Mouse (Mus musculus): Measurements from ENCODE around the gene Mymx.

Gene Mymx

DNA sequence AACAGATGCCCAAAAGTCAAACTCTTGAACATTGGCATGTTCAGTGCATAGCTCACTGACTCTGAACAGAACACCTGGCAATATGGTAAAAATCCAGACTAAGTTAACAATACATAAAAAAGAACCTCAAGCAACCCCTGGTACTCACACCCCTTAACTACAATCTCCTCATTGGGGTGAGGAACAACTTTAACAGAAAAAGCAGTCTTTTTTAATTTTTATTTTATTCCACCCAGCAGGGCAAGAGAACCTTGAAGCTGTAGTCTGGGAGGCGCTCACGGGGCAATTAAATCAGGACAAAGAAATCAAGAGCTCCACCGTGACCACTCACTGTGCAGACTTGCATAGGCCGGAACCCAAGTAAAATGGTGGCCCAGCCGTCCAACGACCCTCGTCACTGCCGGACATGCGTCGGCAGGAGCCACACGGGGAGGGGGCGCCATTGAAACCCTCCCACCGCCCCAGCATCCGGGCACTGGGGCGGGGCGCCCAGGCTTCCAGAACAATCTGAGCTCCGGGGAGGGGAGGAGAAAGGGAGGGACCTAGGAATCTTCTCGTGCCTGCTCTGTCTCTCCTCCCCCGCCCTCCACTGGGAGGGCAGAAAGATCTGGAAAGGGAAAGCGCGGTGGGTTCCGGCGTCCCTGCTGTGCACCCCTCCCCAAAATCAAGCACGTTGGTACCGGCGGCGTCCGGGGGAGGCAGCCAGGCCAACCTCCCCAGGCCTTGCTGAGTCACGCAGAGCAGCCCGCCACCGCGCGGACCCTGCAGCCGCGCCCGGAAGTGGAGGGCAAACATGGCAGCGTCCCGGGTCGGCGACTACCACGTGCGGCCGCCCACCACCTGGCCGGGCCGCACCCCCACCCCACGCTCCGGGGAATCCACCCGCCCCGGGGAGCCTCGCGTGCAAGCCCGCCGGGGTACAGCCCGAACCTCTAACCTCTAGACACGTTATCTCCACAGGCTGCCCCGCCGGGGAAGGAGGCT lies 29.5 kb downstream of the Mymx start:
- peak; percentile 32 for ATAC-seq (ENCODE audit: low TSS enrichment)

DNA sequence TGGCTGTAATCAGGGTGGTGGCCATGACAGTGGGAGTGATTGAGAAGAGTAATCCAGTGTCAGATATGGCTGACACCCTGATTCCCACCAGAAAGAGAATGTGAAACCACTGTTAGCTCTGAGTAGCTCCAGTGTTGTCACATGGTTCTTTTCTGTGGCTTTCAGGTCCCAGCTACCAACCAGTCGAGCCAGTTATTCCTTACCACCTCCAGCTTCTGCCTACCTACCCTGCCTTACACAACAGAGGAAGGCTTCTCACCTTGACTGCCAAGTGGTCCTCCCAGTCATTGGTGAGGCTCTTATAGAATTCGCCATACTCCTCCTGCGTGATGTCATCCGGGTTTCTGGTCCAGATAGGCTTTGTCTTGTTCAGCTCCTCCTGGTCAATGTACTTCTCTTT lies 31.9 kb downstream of the Mymx start:
- ATAC-seq (ENCODE audit: low TSS enrichment) = no peak

DNA sequence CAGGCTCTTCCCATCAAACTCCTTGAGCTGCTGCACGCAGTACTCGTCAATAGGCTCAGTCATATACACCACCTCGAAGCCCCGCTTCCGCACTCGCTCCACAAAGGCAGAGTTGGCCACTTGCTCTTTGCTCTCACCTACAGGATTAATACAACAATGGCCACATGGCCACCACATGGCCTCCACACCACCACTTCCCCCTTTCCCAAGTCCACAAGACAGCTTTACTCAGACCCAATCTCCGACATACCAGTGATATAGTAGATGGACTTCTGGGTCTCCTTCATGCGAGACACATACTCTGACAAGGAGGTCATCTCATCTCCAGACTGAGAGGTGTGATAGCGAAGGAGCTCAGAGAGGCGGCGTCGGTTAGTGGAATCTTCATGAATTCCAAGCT lies 32.9 kb downstream of the Mymx start:
- no peak for ATAC-seq (ENCODE audit: low TSS enrichment)

DNA sequence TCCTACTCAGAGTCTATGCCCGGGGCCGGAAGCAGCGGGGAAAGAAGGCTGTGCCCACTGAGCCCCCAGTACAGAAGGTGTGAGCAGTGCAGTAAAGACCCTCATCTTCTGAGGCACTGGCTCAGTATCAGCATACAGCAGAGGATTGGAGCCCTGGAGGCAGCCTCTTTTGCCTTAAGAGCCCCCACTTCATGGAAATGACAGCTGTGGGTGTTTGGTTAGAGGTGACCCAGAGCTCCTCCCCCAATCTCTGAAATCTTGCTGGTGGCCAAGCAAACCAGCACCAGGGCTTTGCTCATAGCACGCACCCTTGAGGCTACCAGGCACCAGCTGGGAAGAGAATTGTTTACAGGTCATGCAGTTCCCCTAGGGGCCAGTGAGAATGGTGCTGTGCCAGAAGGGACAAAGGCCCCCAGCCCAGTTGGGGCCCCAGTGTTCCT lies 34.7 kb downstream of the Mymx start:
- no peak for ATAC-seq (ENCODE audit: low TSS enrichment)

- ATAC-seq (ENCODE audit: low TSS enrichment) = peak; percentile 5; the same call in 1 of the 2 replicates
Measured at GRCm38 (mm10) chr17:45566360-45567161, 35.3 kb downstream of the Mymx start.

- no peak for ATAC-seq (ENCODE audit: low TSS enrichment)
Measured at GRCm38 (mm10) chr17:45566031-45566359, 35.9 kb downstream of the Mymx start.

DNA sequence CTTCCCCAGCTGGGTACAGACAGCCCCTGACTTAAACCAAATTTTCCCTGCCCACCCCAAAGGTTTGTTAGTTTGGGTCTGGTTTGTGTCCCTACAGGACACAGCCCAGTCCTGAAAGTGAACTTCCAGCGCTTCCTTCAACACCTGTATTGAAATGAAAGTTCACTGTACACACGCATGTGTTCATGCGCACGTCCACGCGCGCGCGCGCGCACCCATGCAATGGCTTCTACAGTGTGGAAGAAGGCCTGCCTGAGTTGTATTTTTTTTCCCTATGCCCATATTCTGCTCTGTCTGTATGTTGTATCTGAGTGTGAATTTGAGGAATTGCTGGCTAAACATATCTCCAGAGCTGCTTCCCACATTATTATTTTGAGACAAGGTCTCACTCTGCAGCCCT lies 36.8 kb downstream of the Mymx start:
- ATAC-seq (ENCODE audit: low TSS enrichment) = no peak

DNA sequence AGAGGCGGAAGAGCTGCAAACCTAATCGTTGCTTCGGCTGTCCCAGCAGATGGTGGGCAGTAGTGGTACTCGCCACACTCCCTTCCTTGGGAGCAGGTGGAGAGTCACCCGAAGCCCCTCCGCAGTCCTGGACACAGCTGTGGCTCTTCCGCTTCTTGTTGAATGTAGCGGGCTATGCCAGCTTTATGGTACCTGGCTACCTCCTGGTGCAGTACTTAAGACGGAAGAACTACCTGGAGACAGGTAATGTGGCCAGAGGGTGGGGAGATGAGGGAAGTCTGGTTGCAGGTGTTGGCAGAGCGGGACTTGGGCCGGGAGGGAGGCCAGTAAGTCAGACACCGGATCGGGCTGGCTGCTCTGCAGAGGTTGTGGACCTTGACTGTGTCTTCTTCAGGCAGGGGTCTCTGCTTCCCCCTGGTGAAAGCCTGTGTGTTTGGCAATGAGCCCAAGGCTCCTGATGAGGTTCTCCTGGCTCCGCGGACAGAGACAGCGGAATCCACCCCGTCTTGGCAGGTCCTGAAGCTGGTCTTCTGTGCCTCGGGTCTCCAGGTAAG lies 37.3 kb downstream of the Mymx start:
- ATAC-seq (ENCODE audit: low TSS enrichment) = no peak

GRCm38 (mm10) chr17:45563655-45564530 lies 38.0 kb downstream of the Mymx start, which contains the start of gene Slc35b2:
Slc35b2 (plus strand) TSS chr17:45563874.
- peak; percentile 83 for ATAC-seq (ENCODE audit: low TSS enrichment)

DNA sequence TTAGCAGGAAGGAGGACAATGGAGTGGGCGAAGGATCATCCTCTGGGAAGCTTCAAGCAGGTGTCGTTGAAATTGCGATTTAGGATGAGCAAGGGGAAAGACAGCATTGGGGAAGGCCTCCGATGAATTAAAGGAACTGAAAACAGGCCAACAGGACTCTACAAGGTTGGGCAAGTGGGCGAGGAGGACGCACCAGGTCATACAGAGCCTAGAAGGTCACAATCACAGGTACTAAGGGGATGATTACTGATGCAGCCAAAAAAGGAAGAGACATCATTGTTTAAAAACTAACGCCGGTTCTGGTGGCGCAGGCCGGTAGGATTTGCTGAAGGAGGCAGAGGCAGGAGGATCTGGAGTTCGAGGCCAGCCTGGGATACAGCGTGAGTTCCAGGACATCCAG lies 38.7 kb downstream of the Mymx start:
- no peak for ATAC-seq (ENCODE audit: low TSS enrichment)

DNA sequence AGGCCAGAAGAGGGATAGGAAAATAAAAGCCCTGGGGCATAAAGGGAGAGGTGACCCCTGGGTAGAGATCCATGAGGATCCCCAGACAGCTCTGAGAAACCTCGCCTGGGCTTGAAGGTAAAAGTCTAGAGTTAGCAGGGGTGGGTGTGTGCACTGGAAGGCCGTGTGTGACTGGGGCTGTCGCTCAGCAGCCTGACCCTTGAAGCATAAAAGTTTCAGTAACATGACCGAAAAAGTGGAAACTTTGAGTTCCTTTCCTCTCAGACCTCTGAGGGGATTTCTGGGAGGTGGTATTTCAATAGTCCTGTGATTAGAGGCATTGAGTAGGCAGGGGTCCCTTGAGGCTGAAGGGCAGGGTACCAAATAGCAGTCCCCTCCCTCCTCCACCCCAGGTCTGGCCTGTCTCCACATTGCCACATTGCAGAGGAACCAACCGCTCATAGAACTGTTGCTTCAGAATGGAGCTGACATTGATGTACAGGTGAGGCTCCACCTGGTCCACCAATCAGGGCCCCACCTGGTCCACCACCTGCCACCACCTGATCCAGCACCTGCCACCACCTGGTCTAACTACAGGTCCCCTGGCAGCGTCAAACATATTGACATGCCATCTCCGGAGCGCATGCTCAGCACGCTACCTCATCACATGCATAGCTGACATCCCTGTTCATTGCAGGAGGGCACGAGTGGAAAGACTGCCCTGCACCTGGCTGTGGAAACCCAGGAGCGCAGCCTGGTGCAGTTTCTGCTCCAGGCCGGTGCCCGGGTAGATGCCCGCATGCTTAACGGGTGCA lies 42.0 kb downstream of the Mymx start:
- no peak for ATAC-seq (ENCODE audit: low TSS enrichment)

GRCm38 (mm10) chr17:45557998-45558862 lies 43.7 kb downstream of the Mymx start:
- no peak for ATAC-seq (ENCODE audit: low TSS enrichment)

DNA sequence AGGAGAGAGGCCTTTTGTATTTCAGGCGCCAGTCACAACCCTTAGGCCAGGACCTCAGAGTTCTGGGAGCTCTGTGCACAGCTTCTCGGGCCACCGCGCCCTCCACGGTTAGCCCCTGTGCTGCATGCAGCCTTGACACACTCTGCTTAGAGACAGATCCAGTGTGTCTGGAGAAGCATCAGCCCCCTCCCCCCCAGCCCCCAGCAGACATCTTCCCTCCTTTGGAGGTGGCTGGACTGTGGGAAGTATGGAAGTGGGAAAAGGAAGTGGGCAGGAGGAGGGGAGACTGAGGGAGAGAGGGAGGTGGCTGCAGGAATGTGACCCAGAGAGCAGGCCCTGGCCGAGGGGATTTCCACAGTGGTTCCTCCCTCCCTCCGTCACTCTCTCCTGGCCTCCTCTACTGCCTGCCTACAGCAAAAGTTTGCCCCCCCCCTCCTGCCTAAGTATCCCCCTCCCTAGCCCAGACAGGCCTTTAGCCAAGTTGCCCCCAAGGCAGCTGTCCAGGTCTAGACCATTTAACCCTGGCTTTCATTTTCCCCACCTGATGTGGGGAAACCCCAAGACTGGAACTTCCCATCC lies 44.6 kb downstream of the Mymx start:
- no peak for ATAC-seq (ENCODE audit: low TSS enrichment)

GRCm38 (mm10) chr17:45556514-45557245 lies 45.2 kb downstream of the Mymx start:
- no peak for ATAC-seq (ENCODE audit: low TSS enrichment)

- no peak for ATAC-seq (ENCODE audit: low TSS enrichment)
Measured at GRCm38 (mm10) chr17:45556107-45556489, 45.8 kb downstream of the Mymx start.

- peak; percentile 50 for ATAC-seq (ENCODE audit: low TSS enrichment)
Measured at GRCm38 (mm10) chr17:45555452-45556106, 46.3 kb downstream of the Mymx start, which contains the start of gene Nfkbie. Nfkbie (plus strand) TSS chr17:45555703.

- no peak for ATAC-seq (ENCODE audit: low TSS enrichment)
Measured at GRCm38 (mm10) chr17:45554420-45554819, 47.5 kb downstream of the Mymx start.

GRCm38 (mm10) chr17:45553065-45553464 lies 48.8 kb downstream of the Mymx start:
- no peak for ATAC-seq (ENCODE audit: low TSS enrichment)
